19 mouse cellular contexts compared by ENCODE assay signal in the genomic region with DNA sequence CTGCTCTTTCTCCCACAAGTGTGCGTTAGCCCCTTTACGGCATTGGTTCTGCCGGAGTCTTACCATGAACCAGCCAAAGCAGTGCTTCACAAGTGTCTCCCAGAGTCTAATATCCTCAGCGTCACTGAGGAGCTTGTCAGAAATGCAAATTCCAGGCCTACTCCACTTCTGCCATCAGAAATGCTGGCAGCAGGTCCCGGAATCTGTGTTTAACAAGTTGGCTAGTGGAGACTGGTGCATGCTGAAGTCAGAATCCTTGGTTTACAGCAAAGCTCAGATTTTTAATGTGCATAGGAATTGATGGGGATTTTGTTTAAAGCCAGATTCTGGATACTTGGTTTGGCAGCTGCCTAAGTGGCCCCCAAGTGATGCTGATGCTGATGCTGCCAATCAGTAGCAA.
A peak's percentile ranks its signal among the peaks of the same experiment; 100 is the strongest.
DNase-seq lines count a peak whose midpoint lies in the region; ATAC-seq and TF ChIP-seq lines count a peak whose summit lies in the region.
"Had no signal": no experiment of that assay in that cellular context is flagged by ENCODE, and none has a peak within 500 bp of the region (broad histone marks: within the 10 kb centered on the region; RNA-seq: fewer than 3 reads in every experiment).

No protein-coding gene starts in this region.

- no peak overlapping the region for H3K9ac ChIP-seq in midbrain, embryonic 12.5 days (replicated peaks)
- H3K9ac ChIP-seq in midbrain, postnatal 0 days (replicated peaks; ENCODE audit: low read length, poor library complexity, severe bottlenecking), result no peak overlapping the region
- no peak overlapping the region for H3K9ac ChIP-seq in forebrain, embryonic 14.5 days (ENCODE audit: low read length)
- H3K9ac ChIP-seq: embryonic facial prominence, embryonic 12.5 days; liver, embryonic 14.5 days; lung, embryonic 15.5 days had no signal

- no peaks in the 10 kb centered on the region for H3K9me3 ChIP-seq in midbrain, embryonic 12.5 days
- no peaks in the 10 kb centered on the region for H3K9me3 ChIP-seq in midbrain, postnatal 0 days (ENCODE audit: low read length)
- no peaks in the 10 kb centered on the region for H3K9me3 ChIP-seq in forebrain, embryonic 14.5 days (replicated peaks; ENCODE audit: control insufficient read depth, low read length)
- H3K9me3 ChIP-seq: embryonic facial prominence, embryonic 12.5 days; heart, embryonic 10.5 days; lung, embryonic 15.5 days had no signal

- DNase-seq in heart, adult 11 months, result peak; percentile 74
- no peak for DNase-seq in heart, postnatal 4 days
- no peak for DNase-seq in midbrain, postnatal 0 days (ENCODE audit: low spot score)
- DNase-seq in forebrain, embryonic 14.5 days (ENCODE audit: low spot score), result peak; percentile 54
- DNase-seq in layer of hippocampus, adult 9-11 months, result peak; percentile 64
- no peak for DNase-seq in adrenal gland, adult 2 months
- no peak for DNase-seq in gastrocnemius, adult 18-20 months (ENCODE audit: low spot score)
- DNase-seq: adrenal gland, postnatal 36 days; cerebellum, adult 9-10 months; lung, postnatal 4 days; thymus, postnatal 14 days had no signal

- TF ChIP-seq CTCF in midbrain, postnatal 0 days (IDR thresholded peaks at IDR 0.05), result no peak

- no peaks in the 10 kb centered on the region for H3K36me3 ChIP-seq in midbrain, embryonic 12.5 days
- H3K36me3 ChIP-seq in midbrain, postnatal 0 days (ENCODE audit: insufficient read depth, low read length), result no peaks in the 10 kb centered on the region
- H3K36me3 ChIP-seq in forebrain, embryonic 14.5 days (ENCODE audit: control insufficient read depth, insufficient read depth, low read length), result no peaks in the 10 kb centered on the region
- H3K36me3 ChIP-seq: embryonic facial prominence, embryonic 12.5 days; heart, embryonic 10.5 days; lung, embryonic 15.5 days had no signal

- no peak overlapping the region for H3K4me3 ChIP-seq in midbrain, embryonic 12.5 days
- H3K4me3 ChIP-seq in midbrain, postnatal 0 days (ENCODE audit: low read depth, low read length), result no peak overlapping the region
- no peak overlapping the region for H3K4me3 ChIP-seq in forebrain, embryonic 14.5 days (ENCODE audit: low read depth, low read length)
- H3K4me3 ChIP-seq: embryonic facial prominence, embryonic 12.5 days; heart, embryonic 10.5 days; lung, embryonic 15.5 days had no signal

- no peaks in the 10 kb centered on the region for H3K27me3 ChIP-seq in midbrain, embryonic 12.5 days
- H3K27me3 ChIP-seq in midbrain, postnatal 0 days (ENCODE audit: insufficient read depth, low read length), result no peaks in the 10 kb centered on the region
- no peaks in the 10 kb centered on the region for H3K27me3 ChIP-seq in forebrain, embryonic 14.5 days (replicated peaks; ENCODE audit: control insufficient read depth, insufficient read depth, low read length)
- H3K27me3 ChIP-seq: CH12.LX; embryonic facial prominence, embryonic 12.5 days; lung, embryonic 15.5 days had no signal

- H3K4me1 ChIP-seq in midbrain, embryonic 12.5 days, result peaks cover 65% of the 10 kb centered on the region
- H3K4me1 ChIP-seq in midbrain, postnatal 0 days (ENCODE audit: insufficient read depth, low read length), result no peaks in the 10 kb centered on the region
- no peaks in the 10 kb centered on the region; the same call in none of the 2 replicates for H3K4me1 ChIP-seq in forebrain, embryonic 14.5 days (ENCODE audit: control insufficient read depth, insufficient read depth, low read length)
- H3K4me1 ChIP-seq: lung, embryonic 15.5 days had no signal

- H3K27ac ChIP-seq in midbrain, embryonic 12.5 days (replicated peaks), result peak overlapping the region; percentile 11; the same call in 1 of the 2 replicates
- H3K27ac ChIP-seq in midbrain, postnatal 0 days (ENCODE audit: low read depth, low read length), result no peak overlapping the region
- no peak overlapping the region for H3K27ac ChIP-seq in forebrain, embryonic 14.5 days (ENCODE audit: low read depth, low read length)
- H3K27ac ChIP-seq: embryonic facial prominence, embryonic 12.5 days; heart, embryonic 10.5 days; liver, embryonic 14.5 days; lung, embryonic 15.5 days; stomach, postnatal 0 days had no signal

- 77% methylated on average over 5 of the region's 5 CpGs for WGBS in midbrain, embryonic 12.5 days
- 63% methylated on average over 5 of the region's 5 CpGs for whole genome bisulfite sequencing in midbrain, postnatal 0 days
- 74% methylated on average over 5 of the region's 5 CpGs for WGBS in forebrain, embryonic 14.5 days

- H3K4me2 ChIP-seq in midbrain, embryonic 12.5 days (replicated peaks), result no peak overlapping the region
- H3K4me2 ChIP-seq in midbrain, postnatal 0 days (ENCODE audit: low read depth, low read length, poor library complexity, severe bottlenecking), result no peak overlapping the region
- H3K4me2 ChIP-seq in forebrain, embryonic 14.5 days (ENCODE audit: low read length), result no peak overlapping the region
- H3K4me2 ChIP-seq: embryonic facial prominence, embryonic 12.5 days; lung, embryonic 15.5 days had no signal

- no peak for ATAC-seq in midbrain, embryonic 12.5 days (ENCODE audit: low FRiP score, low read depth)
- ATAC-seq in midbrain, postnatal 0 days (ENCODE audit: low FRiP score), result no peak
- ATAC-seq in forebrain, embryonic 14.5 days, result peak; percentile 54; the same call in 1 of the 2 replicates
- ATAC-seq: inflammation-experienced regulatory T-cells, adult 6 months had no signal

Comparison
In these comparisons a context has a peak if more than half of its experiments do, and no peak if none do; other contexts are left out.
1. DNase-seq: peak in heart, adult 11 months (single experiment), forebrain, embryonic 14.5 days (single experiment) and layer of hippocampus, adult 9-11 months (single experiment); none in heart, postnatal 4 days (single experiment), midbrain, postnatal 0 days (single experiment), adrenal gland, adult 2 months (single experiment) and gastrocnemius, adult 18-20 months (single experiment).